Mouse (Mus musculus) heart, postnatal 0 days (tissue): Measurements from ENCODE around the gene Entpd5.

ENCODE experiments used
- CTCF ChIP-seq: IDR thresholded peaks from 2 replicates; pipeline ENCODE4 v1.5.1; 2016; ENCODE audit warnings: antibody characterized with exemption, control low read depth, low read depth
- EP300 ChIP-seq: IDR thresholded peaks from 2 replicates; pipeline ENCODE4 v1.6.1; 2016; ENCODE audit warnings: antibody characterized with exemption, low read depth

GRCm38 (mm10) chr12:84396947-84397679 is 11.7 kb downstream of the Entpd5 start:
- TF ChIP-seq CTCF = no peak
- TF ChIP-seq EP300 = no peak
